Mouse (Mus musculus) central nervous system, embryonic 11.5 days (tissue): Measurements from ENCODE around the gene Cphx1. TPM values are rescaled to one million over a fixed set of nuclear protein-coding genes. Genes with fewer than 3 reads are reported as not detected.

ENCODE experiments used
- polyA plus RNA-seq: library from polyadenylated mRNA; depleted of rRNA; stranded (reverse); fragments of >200 nt; gene quantifications from 2 replicates; pipeline ENCODE4 v1.2.3, GENCODE M21; 2012; rRNA removed

The Cphx1 gene
- polyA plus RNA-seq: not detected in 2 replicates

GRCm38 (mm10) chr14:25938004-25938403 lies at the start of gene Cphx1:
Gene Cphx1 (plus strand): TSS chr14:25938304.

DNA sequence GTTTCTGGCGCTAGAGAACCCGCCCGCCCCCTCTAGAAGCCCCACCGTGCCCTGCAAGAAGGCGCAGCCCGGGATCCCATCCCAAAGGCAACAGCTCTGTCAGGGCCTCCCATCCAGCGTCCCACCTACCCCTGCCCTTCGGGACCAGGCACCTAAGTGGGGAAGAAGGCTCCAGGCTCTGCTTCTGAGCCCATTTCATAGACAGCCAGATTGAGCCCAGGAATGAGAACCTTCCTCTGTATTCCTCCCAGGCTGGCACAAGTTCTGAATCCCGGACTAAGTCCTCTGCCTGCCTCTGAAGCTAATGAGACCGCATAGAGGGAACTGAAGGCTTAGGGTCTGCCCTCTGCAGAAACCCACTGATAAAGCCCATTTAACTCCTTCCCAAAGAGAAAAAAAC lies 35.1 kb upstream of the Cphx1 start, which contains the start of gene Plac9a:
TSS of gene Plac9a (minus strand) at position 101 of the 400 bp plus-strand sequence.

GRCm38 (mm10) chr14:25927562-25927881 lies 10.6 kb upstream of the Cphx1 start, which contains the start of gene Tmem254a:
Gene Tmem254a (minus strand): TSS chr14:25927672.

GRCm38 (mm10) chr14:25978371-25979241 lies 40.5 kb downstream of the Cphx1 start, which contains the start of gene Duxbl1:
Gene Duxbl1 (plus strand): TSS chr14:25978577.

Other genes starting within 250 kb of the Cphx1 start
- gene Ppif, start 244.2 kb upstream of the Cphx1 start, polyA plus RNA-seq: 43.6 and 59.6 TPM in 2 replicates
- 14.6 and 29.2 TPM in 2 replicates for gene Zcchc24, start 169.3 kb upstream of the Cphx1 start, polyA plus RNA-seq
- gene Anxa11, start 96.1 kb upstream of the Cphx1 start, polyA plus RNA-seq: 2.9 and 4.5 TPM in 2 replicates
- gene Plac9a, start 35.2 kb upstream of the Cphx1 start, polyA plus RNA-seq: not detected in 2 replicates
- 0.94 and 2.0 TPM in 2 replicates for gene Tmem254a, start 10.6 kb upstream of the Cphx1 start, polyA plus RNA-seq
- gene Duxbl1, start 40.3 kb downstream of the Cphx1 start, polyA plus RNA-seq: 17.3 and 17.5 TPM in 2 replicates
- gene Gm9780, start 104.4 kb downstream of the Cphx1 start, polyA plus RNA-seq: 1.1 and 1.2 TPM in 2 replicates
- 0.07 and 1.7 TPM in 2 replicates for gene Tmem254c, start 129.1 kb downstream of the Cphx1 start, polyA plus RNA-seq
- gene Cphx2, start 143.2 kb downstream of the Cphx1 start, polyA plus RNA-seq: not detected in 2 replicates
- gene Cphx3, start 144.0 kb downstream of the Cphx1 start, polyA plus RNA-seq: not detected in 2 replicates
- gene Duxbl2, start 180.0 kb downstream of the Cphx1 start, polyA plus RNA-seq: not detected in 2 replicates
- gene Plac9b, start 244.2 kb downstream of the Cphx1 start, polyA plus RNA-seq: 0.81 and 3.7 TPM in 2 replicates